In genomic region chr10:64020347-64020746, GRCm38 (mm10) we compare ENCODE assay signal across 24 mouse cellular contexts.
"Had no signal": no experiment of that assay in that cellular context is flagged by ENCODE, and none has a peak within 500 bp of the region (broad histone marks: within the 10 kb centered on the region; RNA-seq: fewer than 3 reads in every experiment).

No protein-coding gene starts in this region.

- H3K27me3 ChIP-seq: forebrain, embryonic 15.5 days; hindbrain, embryonic 13.5 days; hindbrain, embryonic 15.5 days; kidney, embryonic 15.5 days; limb, embryonic 13.5 days; limb, embryonic 15.5 days; liver, embryonic 12.5 days had no signal

- H3K4me2 ChIP-seq: forebrain, embryonic 15.5 days; hindbrain, embryonic 13.5 days; hindbrain, embryonic 15.5 days; kidney, embryonic 15.5 days; limb, embryonic 13.5 days; limb, embryonic 15.5 days; liver, embryonic 12.5 days had no signal

- H3K9me3 ChIP-seq: forebrain, embryonic 15.5 days; hindbrain, embryonic 13.5 days; hindbrain, embryonic 15.5 days; kidney, embryonic 15.5 days; limb, embryonic 13.5 days; limb, embryonic 15.5 days; liver, embryonic 12.5 days had no signal

- H3K4me3 ChIP-seq: forebrain, embryonic 15.5 days; hindbrain, embryonic 13.5 days; hindbrain, embryonic 15.5 days; kidney, embryonic 15.5 days; limb, embryonic 13.5 days; limb, embryonic 15.5 days; liver, embryonic 12.5 days had no signal

- ATAC-seq: forebrain, embryonic 15.5 days; forebrain, postnatal 0 days; hindbrain, postnatal 0 days; intestine, embryonic 16.5 days; liver, embryonic 12.5 days had no signal

- H3K4me1 ChIP-seq: hindbrain, embryonic 13.5 days; hindbrain, embryonic 15.5 days; kidney, embryonic 15.5 days; limb, embryonic 13.5 days; limb, embryonic 15.5 days; liver, embryonic 12.5 days had no signal

- H3K36me3 ChIP-seq: forebrain, embryonic 15.5 days; hindbrain, embryonic 13.5 days; hindbrain, embryonic 15.5 days; kidney, embryonic 15.5 days; limb, embryonic 13.5 days; limb, embryonic 15.5 days; liver, embryonic 12.5 days had no signal

- H3K9ac ChIP-seq: forebrain, embryonic 15.5 days; forebrain, postnatal 0 days; hindbrain, embryonic 13.5 days; hindbrain, embryonic 15.5 days; kidney, embryonic 15.5 days; limb, embryonic 13.5 days; limb, embryonic 15.5 days; liver, embryonic 12.5 days; liver, embryonic 14.5 days had no signal

- DNase-seq: forebrain, postnatal 0 days; gastrocnemius, postnatal 14 days; gastrocnemius, postnatal 36 days; heart, postnatal 36 days; kidney, adult 11 months; kidney, adult 2 months; kidney, adult 9 months; kidney, postnatal 14 days; kidney, postnatal 36 days; layer of hippocampus, adult 9-11 months; layer of hippocampus, postnatal 36 days; left cerebral cortex, postnatal 4 days; lung, adult 18-20 months had no signal

- H3K27ac ChIP-seq: forebrain, embryonic 15.5 days; hindbrain, embryonic 13.5 days; hindbrain, embryonic 15.5 days; hindbrain, postnatal 0 days; kidney, embryonic 15.5 days; kidney, postnatal 0 days; limb, embryonic 13.5 days; limb, embryonic 15.5 days; liver, embryonic 12.5 days; liver, embryonic 14.5 days had no signal
